Mouse (Mus musculus) lung, embryonic 16.5 days (tissue): ENCODE measurements around the gene Bsg. TPM values are rescaled to one million over a fixed set of nuclear protein-coding genes. Genes with fewer than 3 reads are reported as not detected.

Source experiments
- ATAC-seq: fragments of 200-750 bp; cut with Nextera tagmentation; 2 replicates; pipeline ENCODE4 v1.8.0; 2017; ENCODE audit warnings: low read depth, mild to moderate bottlenecking, moderate library complexity
- H3K27ac ChIP-seq: fragments of 300-500 bp; sonication (generic); 2 replicates; pipeline ENCODE4 v1.5.1; 2014; ENCODE audit warnings: mild to moderate bottlenecking, control low read depth, low read length
- H3K27me3 ChIP-seq: fragments of 300-500 bp; sonication (generic); 2 replicates; pipeline ENCODE4 v1.6.1; 2014; ENCODE audit warnings: low read depth, low read length, mixed read lengths; ENCODE audit not compliant: control insufficient read depth, insufficient read depth
- H3K36me3 ChIP-seq: fragments of 300-500 bp; sonication (generic); 2 replicates; pipeline ENCODE4 v1.6.1; 2014; ENCODE audit warnings: low read length; ENCODE audit not compliant: control insufficient read depth, insufficient read depth
- H3K4me1 ChIP-seq: fragments of 300-500 bp; sonication (generic); replicated peaks from 2 replicates; pipeline ENCODE4 v1.6.1; 2014; ENCODE audit warnings: low read length, mixed read lengths; ENCODE audit not compliant: control insufficient read depth, insufficient read depth
- H3K4me2 ChIP-seq: fragments of 300-500 bp; sonication (generic); 2 replicates; pipeline ENCODE4 v1.6.1; 2014; ENCODE audit warnings: low read depth, low read length, control low read depth
- H3K4me3 ChIP-seq: fragments of 300-500 bp; sonication (generic); 2 replicates; pipeline ENCODE4 v1.5.1; 2014; ENCODE audit warnings: mild to moderate bottlenecking, low read length, control low read depth
- H3K9ac ChIP-seq: fragments of 300-500 bp; sonication (generic); 2 replicates; pipeline ENCODE4 v1.6.1; 2014; ENCODE audit warnings: low read length, control low read depth
- H3K9me3 ChIP-seq: fragments of 300-500 bp; sonication (generic); 2 replicates; pipeline ENCODE4 v1.6.1; 2016; ENCODE audit warnings: low read length; ENCODE audit not compliant: control insufficient read depth
- WGBS: fragments of 180-500 bp; shearing (Covaris S2); extraction: QIAGEN DNeasy Blood & Tissue Kit; methylation state at CpG from one replicate; pipeline ENCODE4 v1.1.7; 2014; 5-methylcytosine and 5-hydroxymethylcytosine counted together
- polyA plus RNA-seq: library from polyadenylated mRNA; unstranded; fragments of >200 nt; fragmentation: Nextera tagmentation; extraction: Ambion mirVana; gene quantifications from 2 replicates; pipeline ENCODE4 v1.2.1, GENCODE M21; 2015

The Bsg gene
- polyA plus RNA-seq, 1 experiment from 2014 or later = 1,174 TPM

DNA sequence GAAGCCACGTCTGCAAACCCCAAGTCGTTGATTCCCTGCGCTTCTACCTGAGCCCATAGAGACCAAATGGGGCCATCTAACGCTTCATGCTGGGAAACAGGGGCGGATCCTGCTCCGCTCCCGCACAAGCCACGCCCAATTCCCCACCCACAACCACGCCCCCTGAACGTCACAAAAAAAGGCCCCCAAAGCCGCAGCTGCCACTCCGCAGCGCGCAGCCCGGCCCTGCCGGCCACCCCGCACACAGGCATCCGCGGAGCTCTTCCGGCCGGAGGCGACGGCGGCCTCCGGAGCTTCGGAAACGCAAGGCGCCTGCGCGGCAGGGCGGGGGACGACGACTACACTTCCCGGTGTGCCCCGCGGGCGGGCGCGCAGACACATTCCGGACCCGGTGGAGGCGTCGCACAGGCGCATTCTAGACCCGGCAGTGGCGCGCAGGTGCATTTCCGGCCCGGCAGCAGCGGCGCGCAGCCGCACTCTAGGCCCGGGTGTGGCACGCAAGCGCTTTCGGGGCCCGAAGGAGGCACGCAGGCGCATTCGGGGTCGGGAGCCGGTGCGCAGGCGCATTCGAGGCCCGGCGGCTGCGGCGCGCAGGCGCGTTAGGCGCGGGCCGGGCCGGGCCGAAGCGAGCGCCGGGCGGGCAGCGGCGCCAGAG, 22.6 kb upstream of the Bsg start, which contains the start of gene Cdc34:
Cdc34 (plus strand) TSS at position 605 of the 655 bp plus-strand sequence.
- peak within 1 kb of the TSS; percentile 90 for H3K4me2 ChIP-seq
- H3K27me3 ChIP-seq = no peaks in the 10 kb centered on the region
- peak within 1 kb of the TSS; percentile 84 for H3K27ac ChIP-seq
- under 1% methylated on average over 61 of the region's 84 CpGs for WGBS
- H3K9ac ChIP-seq = peak within 1 kb of the TSS; percentile 82
- peak within 1 kb of the TSS; percentile 85 for H3K4me3 ChIP-seq
- H3K36me3 ChIP-seq = peaks cover 15% of the 10 kb centered on the region
- peaks cover 19% of the 10 kb centered on the region for H3K4me1 ChIP-seq
- H3K9me3 ChIP-seq = no peaks in the 10 kb centered on the region
- peak; percentile 96 for ATAC-seq

DNA sequence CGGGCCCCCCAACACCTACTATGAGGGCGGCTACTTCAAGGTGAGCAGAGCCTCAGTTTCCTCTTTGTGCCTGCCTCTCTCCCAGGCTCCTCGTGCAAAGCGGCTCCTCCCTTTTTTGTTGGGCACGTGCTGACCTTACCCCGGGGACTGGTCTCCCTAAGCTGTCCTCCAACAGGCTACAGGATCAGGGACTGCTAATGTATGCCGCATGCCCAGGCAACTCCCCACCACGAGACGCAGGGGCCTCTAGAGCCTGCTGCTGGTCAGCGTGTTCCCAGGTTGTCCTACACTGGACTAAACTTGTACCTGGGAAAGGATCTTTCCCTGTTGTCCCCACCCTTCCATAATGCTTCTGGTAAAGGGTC, 21.8 kb upstream of the Bsg start:
- Histone ChIP-seq H3K36me3 (peaks cover 22% of the 10 kb centered on the region), H3K27me3 (no peaks in the 10 kb centered on the region), H3K4me1 (peaks cover 19% of the 10 kb centered on the region), H3K9ac (peak overlapping the region; percentile 82), H3K9me3 (no peaks in the 10 kb centered on the region), H3K4me2 (peak overlapping the region; percentile 90), H3K4me3 (peak overlapping the region; percentile 85), H3K27ac (peak overlapping the region; percentile 66)
- peak; percentile 1; the same call in 1 of the 2 replicates for ATAC-seq
- WGBS = 0% methylated on average over 10 of the region's 10 CpGs

DNA sequence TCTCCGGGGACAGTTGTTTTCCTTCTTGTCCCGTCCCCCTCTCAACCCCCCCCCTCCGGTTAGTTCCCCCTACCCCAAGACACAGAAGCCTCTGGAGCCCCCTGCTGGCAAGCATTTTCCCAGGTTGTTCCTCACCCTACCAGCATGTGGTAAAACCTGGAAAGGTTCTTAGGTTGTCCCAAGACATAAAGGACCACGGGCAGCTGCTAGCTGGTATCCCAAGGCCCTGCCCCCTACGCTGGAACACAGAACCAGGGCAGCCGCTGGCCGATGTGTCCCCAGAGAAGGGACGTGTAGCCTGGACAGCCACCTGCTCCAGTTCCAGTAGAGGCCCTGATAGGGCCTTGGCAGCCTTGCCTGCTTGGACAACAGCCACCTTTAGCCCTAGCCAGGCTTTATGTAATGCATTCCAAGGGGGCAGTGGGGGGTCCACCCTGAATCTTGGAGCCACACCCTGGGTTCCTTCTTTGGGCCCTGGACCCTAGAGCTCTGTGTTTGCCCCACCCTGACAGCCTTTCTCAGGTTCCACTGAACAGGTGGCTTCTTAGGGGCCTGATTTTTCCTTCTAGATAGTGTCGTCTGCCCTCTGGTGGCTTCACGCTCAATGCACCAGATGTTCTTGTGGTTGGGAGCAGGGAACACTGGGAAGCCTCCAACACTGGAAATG, 21.2 kb upstream of the Bsg start:
- Histone ChIP-seq H3K4me3 (peak overlapping the region; percentile 85), H3K9ac (peak overlapping the region; percentile 82), H3K27ac (peak overlapping the region; percentile 66), H3K4me2 (peak overlapping the region; percentile 90), H3K4me1 (peaks cover 19% of the 10 kb centered on the region), H3K27me3 (no peaks in the 10 kb centered on the region), H3K36me3 (peaks cover 25% of the 10 kb centered on the region), H3K9me3 (no peaks in the 10 kb centered on the region)
- under 1% methylated on average over 9 of the region's 10 CpGs for WGBS
- ATAC-seq = no peak

DNA sequence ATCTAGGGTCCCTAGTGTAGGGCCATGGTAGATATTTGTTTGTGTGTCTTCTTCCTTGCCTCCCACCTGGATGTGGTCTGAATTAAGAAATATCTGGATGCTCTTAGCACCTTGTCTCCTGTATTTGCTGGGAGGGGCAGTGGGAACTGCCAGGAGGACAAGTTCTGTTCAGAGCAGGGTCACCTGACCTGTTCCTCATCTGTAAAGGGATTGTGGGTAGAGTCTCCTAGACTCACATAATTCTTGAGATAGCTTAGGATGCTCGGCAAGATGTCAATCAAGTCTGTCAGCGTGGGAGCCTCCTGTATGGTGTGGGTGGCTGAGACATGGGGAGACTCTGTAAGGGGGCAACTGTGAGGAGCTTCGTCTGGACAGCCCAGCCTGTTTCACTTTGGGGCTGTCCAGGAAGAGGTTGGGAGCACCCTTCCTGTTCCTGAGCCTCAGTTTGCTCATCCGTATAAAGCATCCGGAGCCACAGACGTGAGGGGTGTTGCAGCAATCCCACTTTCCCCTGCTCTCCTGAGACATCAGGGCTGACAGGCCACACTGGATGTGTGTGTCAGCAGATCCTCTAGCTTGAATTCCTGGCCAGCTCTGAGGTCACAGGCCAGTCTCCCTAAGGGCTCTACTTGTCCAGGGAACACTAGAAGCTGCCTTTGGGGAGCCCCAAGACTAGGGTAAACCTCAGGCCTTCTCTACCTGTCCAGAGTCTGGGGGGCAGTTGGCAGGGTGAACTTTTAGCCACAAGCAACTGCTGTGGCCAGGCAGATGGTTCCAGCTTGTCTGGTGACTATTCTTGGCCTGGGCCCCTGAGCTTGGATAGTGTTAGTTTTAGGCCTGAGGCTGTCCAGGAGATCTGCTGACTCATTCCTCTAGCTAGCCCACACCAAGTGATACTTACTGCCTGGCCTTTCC, 20.3 kb upstream of the Bsg start:
- H3K27me3 ChIP-seq = no peaks in the 10 kb centered on the region
- peaks cover 19% of the 10 kb centered on the region for H3K4me1 ChIP-seq
- peak overlapping the region; percentile 82 for H3K9ac ChIP-seq
- peak overlapping the region; percentile 85 for H3K4me3 ChIP-seq
- H3K27ac ChIP-seq = no peak overlapping the region
- peak overlapping the region; percentile 90 for H3K4me2 ChIP-seq
- H3K9me3 ChIP-seq = no peaks in the 10 kb centered on the region
- H3K36me3 ChIP-seq = peaks cover 35% of the 10 kb centered on the region
- WGBS = 80% methylated on average over 6 of the region's 6 CpGs
- ATAC-seq = no peak

DNA sequence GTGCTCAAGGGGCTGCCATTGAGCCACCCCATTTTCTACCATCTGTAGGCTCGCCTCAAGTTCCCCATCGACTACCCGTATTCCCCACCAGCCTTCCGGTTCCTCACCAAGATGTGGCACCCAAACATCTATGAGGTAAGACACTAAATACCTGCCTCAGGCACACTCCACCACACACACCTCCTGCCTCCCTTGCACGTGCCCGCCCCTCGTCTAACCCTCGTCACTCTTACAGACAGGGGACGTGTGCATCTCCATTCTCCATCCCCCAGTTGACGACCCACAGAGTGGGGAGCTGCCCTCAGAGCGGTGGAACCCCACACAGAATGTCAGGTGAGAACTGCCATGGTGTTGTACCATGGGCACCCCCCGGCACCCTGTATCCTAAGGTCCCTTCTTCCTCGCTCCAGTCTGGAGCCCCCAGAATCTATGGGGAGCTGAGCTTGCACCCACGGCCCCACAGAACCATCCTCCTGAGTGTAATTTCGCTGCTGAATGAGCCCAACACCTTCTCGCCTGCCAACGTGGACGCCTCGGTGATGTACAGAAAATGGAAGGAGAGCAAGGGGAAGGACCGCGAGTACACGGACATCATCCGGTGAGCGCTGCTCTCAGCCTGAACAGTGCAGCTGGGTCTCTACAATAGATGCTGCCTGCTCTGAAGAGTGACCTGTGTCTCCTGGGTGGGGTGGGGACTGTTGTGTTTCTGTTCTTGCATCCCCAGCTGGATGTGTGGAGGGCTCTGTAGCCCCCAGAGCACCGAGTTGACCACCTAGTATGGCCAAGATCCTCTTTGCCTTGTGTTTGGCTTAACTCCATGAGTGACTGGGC, 19.3 kb upstream of the Bsg start:
- no peak overlapping the region for H3K27ac ChIP-seq
- peaks cover 37% of the 10 kb centered on the region for H3K36me3 ChIP-seq
- WGBS = 91% methylated on average over 25 of the region's 25 CpGs
- no peak overlapping the region for H3K4me2 ChIP-seq
- no peaks in the 10 kb centered on the region for H3K27me3 ChIP-seq
- H3K4me1 ChIP-seq = peaks cover 19% of the 10 kb centered on the region
- no peaks in the 10 kb centered on the region for H3K9me3 ChIP-seq
- H3K9ac ChIP-seq = no peak overlapping the region
- H3K4me3 ChIP-seq = no peak overlapping the region
- no peak for ATAC-seq

DNA sequence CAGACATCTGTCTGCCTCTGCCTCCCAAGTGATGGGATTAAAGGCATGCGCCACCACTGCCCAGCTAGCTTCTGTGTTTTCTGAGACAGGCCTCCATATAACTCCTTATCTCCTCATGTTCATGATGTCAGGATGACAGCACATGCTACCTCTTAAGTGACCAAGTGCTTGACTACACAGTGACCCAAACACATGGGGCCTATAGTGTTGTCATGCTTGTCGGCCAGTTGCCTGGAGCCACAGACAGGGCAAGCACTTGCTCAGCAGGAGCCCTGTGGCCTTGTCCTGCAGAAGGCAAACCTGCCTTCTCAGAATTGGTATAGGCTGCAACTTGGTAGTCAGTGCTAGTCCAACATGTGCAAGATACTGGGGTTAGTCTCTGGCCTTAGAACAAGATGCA, 18.1 kb upstream of the Bsg start:
- no peak overlapping the region for H3K9ac ChIP-seq

DNA sequence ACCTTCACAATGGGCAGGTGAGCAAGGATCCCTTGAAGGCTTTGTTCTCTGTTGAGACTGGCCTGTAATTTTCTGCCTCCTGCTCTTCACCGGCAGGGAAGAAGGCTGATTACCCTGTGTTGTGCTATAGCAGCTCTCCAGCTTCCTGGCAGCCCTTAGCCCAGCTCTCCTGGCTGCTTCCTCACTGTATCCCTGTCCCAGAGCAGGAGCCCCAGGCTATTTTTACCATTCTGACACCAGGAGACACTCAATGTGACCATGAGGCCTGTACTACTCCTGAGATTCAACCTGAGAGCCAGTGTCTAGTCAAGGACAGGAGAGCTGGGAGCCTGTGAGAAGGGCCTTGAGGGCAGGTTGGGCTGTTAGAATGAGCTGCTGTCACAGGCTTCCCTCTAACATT, 17.6 kb upstream of the Bsg start:
- Histone ChIP-seq H3K36me3 (peaks cover 37% of the 10 kb centered on the region), H3K27ac (no peak overlapping the region), H3K4me1 (peaks cover 14% of the 10 kb centered on the region), H3K4me3 (no peak overlapping the region), H3K4me2 (no peak overlapping the region), H3K9ac (no peak overlapping the region), H3K27me3 (no peaks in the 10 kb centered on the region), H3K9me3 (no peaks in the 10 kb centered on the region)
- WGBS = 91% methylated on average over 1 of the region's 1 CpGs
- no peak for ATAC-seq

More for the DNA sequence above, 18.1 kb upstream of the Bsg start:
- H3K4me2 ChIP-seq = no peak overlapping the region
- H3K4me1 ChIP-seq = peaks cover 14% of the 10 kb centered on the region
- H3K4me3 ChIP-seq = no peak overlapping the region
- no peak for ATAC-seq
- H3K27me3 ChIP-seq = no peaks in the 10 kb centered on the region
- H3K27ac ChIP-seq = no peak overlapping the region
- H3K9me3 ChIP-seq = no peaks in the 10 kb centered on the region
- H3K36me3 ChIP-seq = peaks cover 37% of the 10 kb centered on the region
- WGBS = 83% methylated on average over 2 of the region's 2 CpGs

DNA sequence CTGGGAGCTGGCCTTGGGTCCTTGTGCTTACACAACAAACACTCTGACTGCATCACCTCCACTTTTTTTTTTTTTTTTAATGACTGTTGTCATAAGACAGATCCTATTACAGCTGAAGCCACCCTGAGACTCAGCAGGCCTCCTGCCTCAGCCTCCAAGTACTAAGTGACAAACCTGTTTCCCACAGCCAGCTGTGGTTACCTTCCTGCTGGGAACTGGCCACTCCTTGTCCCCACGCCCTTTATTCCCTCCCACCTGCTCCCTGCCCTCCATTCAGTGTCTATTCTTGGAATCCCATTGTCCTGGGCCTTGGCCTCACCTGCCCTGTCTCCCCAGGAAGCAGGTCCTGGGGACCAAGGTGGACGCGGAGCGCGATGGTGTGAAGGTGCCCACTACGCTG, 16.8 kb upstream of the Bsg start:
- Histone ChIP-seq H3K9me3 (0 out of 2 replicates have a peak, but pooled peaks cover 4% of the 10 kb centered on the region), H3K36me3 (peaks cover 37% of the 10 kb centered on the region), H3K4me3 (no peak overlapping the region), H3K4me2 (no peak overlapping the region), H3K27me3 (no peaks in the 10 kb centered on the region), H3K4me1 (peaks cover 14% of the 10 kb centered on the region), H3K9ac (no peak overlapping the region), H3K27ac (no peak overlapping the region)
- WGBS = 96% methylated on average over 6 of the region's 6 CpGs
- no peak for ATAC-seq
